In the genomic region with DNA sequence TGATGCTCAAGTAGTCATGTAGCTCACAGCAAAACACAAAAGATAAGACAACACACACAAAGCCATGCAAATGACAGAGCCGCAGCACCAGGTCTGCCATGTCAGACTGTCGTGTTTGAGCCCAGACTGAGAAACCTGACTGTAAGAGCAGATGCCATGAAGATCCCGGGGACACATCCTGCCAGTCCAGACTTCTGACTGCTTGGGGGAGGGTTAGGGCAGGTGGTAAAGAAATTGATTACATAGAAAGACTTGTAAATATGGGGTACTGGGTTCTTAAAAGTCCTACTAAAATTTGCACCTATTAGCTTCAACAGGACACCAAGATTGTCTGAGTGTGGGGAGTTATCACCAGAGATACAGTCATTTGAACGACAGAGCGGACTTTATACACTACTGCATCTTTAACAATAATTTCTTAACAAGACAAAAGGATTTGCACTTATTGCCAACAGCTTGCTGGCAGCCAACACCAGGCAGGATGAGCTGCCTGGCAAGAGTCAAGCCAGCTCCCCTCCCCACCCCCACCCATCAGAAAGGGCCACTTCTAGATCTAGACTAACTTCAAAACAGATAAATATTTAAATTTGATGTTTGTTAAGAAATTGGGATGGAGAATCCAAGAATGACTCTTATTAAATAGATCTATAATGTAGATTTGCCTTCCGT, we compare ENCODE assay signal across 10 mouse cellular contexts.
DNase-seq lines count a peak whose midpoint lies in the region; ATAC-seq and TF ChIP-seq lines count a peak whose summit lies in the region.
"Had no signal": no experiment of that assay in that cellular context is flagged by ENCODE, and none has a peak within 500 bp of the region (broad histone marks: within the 10 kb centered on the region; RNA-seq: fewer than 3 reads in every experiment).

No protein-coding gene starts in this region.

- WGBS in heart, embryonic 15.5 days: 36% methylated on average over 6 of the region's 6 CpGs
- 58% methylated on average over 6 of the region's 6 CpGs for WGBS in neural tube, embryonic 13.5 days
- 32% methylated on average over 6 of the region's 6 CpGs for WGBS in forebrain, postnatal 0 days
- 52% methylated on average over 6 of the region's 6 CpGs for WGBS in neural tube, embryonic 14.5 days

- intact Hi-C loops in heart, postnatal 36 days (cut with DNase I): no loop called here
- intact Hi-C loops in gastrocnemius, postnatal 14 days (cut with DNase I; ENCODE audit: low total_unique reads): no loop called here

- peaks cover 29% of the 10 kb centered on the region for H3K4me1 ChIP-seq in heart, embryonic 15.5 days (replicated peaks)
- H3K4me1 ChIP-seq in neural tube, embryonic 13.5 days (replicated peaks): peaks cover 89% of the 10 kb centered on the region
- H3K4me1 ChIP-seq in forebrain, postnatal 0 days (ENCODE audit: insufficient read depth): peaks cover 32% of the 10 kb centered on the region
- peaks cover 41% of the 10 kb centered on the region for H3K4me1 ChIP-seq in neural tube, embryonic 14.5 days (ENCODE audit: control insufficient read depth, insufficient read depth, low read length)

- no peak for DNase-seq in heart, postnatal 36 days
- DNase-seq in neural tube, embryonic 10.5 days (ENCODE audit: extremely low spot score, low spot score): no peak
- no peak for DNase-seq in forebrain, postnatal 0 days
- DNase-seq in gastrocnemius, postnatal 14 days: no peak
- no peak for DNase-seq in gastrocnemius, postnatal 25 days
- DNase-seq: adrenal gland, adult 2 months; lung, postnatal 4 days had no signal

- no peaks in the 10 kb centered on the region for H3K36me3 ChIP-seq in heart, embryonic 15.5 days
- no peaks in the 10 kb centered on the region for H3K36me3 ChIP-seq in neural tube, embryonic 13.5 days
- no peaks in the 10 kb centered on the region for H3K36me3 ChIP-seq in forebrain, postnatal 0 days (ENCODE audit: insufficient read depth)
- H3K36me3 ChIP-seq in neural tube, embryonic 14.5 days (ENCODE audit: control insufficient read depth, insufficient read depth, low read length): no peaks in the 10 kb centered on the region

- ATAC-seq in heart, embryonic 15.5 days (replicated peaks; ENCODE audit: insufficient number of reproducible peaks, insufficient read depth, low FRiP score, low read depth): no peak
- ATAC-seq in neural tube, embryonic 13.5 days (ENCODE audit: low read depth): no peak
- ATAC-seq in forebrain, postnatal 0 days: peak; percentile 16; the same call in 1 of the 2 replicates
- no peak for ATAC-seq in neural tube, embryonic 14.5 days (ENCODE audit: low read depth)

- peak overlapping the region; percentile 49 for H3K4me2 ChIP-seq in heart, embryonic 15.5 days
- H3K4me2 ChIP-seq in neural tube, embryonic 13.5 days: no peak overlapping the region
- H3K4me2 ChIP-seq in forebrain, postnatal 0 days (ENCODE audit: low read depth): no peak overlapping the region
- no peak overlapping the region for H3K4me2 ChIP-seq in neural tube, embryonic 14.5 days (ENCODE audit: low read depth, low read length)

- H3K4me3 ChIP-seq in heart, embryonic 15.5 days: no peak overlapping the region
- no peak overlapping the region for H3K4me3 ChIP-seq in neural tube, embryonic 13.5 days
- H3K4me3 ChIP-seq in forebrain, postnatal 0 days (ENCODE audit: low read depth, low read length): no peak overlapping the region
- no peak overlapping the region for H3K4me3 ChIP-seq in neural tube, embryonic 14.5 days (ENCODE audit: low read depth, low read length)

- H3K9me3 ChIP-seq in heart, embryonic 15.5 days (replicated peaks): no peaks in the 10 kb centered on the region
- H3K9me3 ChIP-seq in neural tube, embryonic 13.5 days: no peaks in the 10 kb centered on the region
- no peaks in the 10 kb centered on the region for H3K9me3 ChIP-seq in forebrain, postnatal 0 days (ENCODE audit: low read length)
- no peaks in the 10 kb centered on the region for H3K9me3 ChIP-seq in neural tube, embryonic 14.5 days (ENCODE audit: control insufficient read depth, low read length)

- TF ChIP-seq CTCF in forebrain, postnatal 0 days (IDR thresholded peaks at IDR 0.05; ENCODE audit: low read depth): no peak

- H3K27ac ChIP-seq in heart, embryonic 15.5 days: peak overlapping the region; percentile 75
- peak overlapping the region; percentile 20; the same call in 1 of the 2 replicates for H3K27ac ChIP-seq in neural tube, embryonic 13.5 days (replicated peaks)
- H3K27ac ChIP-seq in forebrain, postnatal 0 days (ENCODE audit: low read depth, low read length): peak overlapping the region; percentile 51
- peak overlapping the region; percentile 24; the same call in 1 of the 2 replicates for H3K27ac ChIP-seq in neural tube, embryonic 14.5 days (ENCODE audit: low read depth, low read length)

- H3K9ac ChIP-seq in heart, embryonic 15.5 days: peak overlapping the region; percentile 13; the same call in 1 of the 2 replicates
- H3K9ac ChIP-seq in neural tube, embryonic 13.5 days: peak overlapping the region; percentile 45; the same call in 1 of the 2 replicates
- peak overlapping the region; percentile 18; the same call in 1 of the 2 replicates for H3K9ac ChIP-seq in forebrain, postnatal 0 days
- H3K9ac ChIP-seq in neural tube, embryonic 14.5 days (replicated peaks; ENCODE audit: low read depth, low read length): no peak overlapping the region

- H3K27me3 ChIP-seq in heart, embryonic 15.5 days: no peaks in the 10 kb centered on the region
- no peaks in the 10 kb centered on the region for H3K27me3 ChIP-seq in neural tube, embryonic 13.5 days
- no peaks in the 10 kb centered on the region for H3K27me3 ChIP-seq in forebrain, postnatal 0 days (ENCODE audit: insufficient read depth, low read length)
- H3K27me3 ChIP-seq in neural tube, embryonic 14.5 days (ENCODE audit: control insufficient read depth, insufficient read depth, low read length): no peaks in the 10 kb centered on the region

Comparison
In these comparisons a context has a peak if more than half of its experiments do, and no peak if none do; other contexts are left out.
1. H3K27ac ChIP-seq: peak in every context shown above with its lines; median percentile 75 in heart, embryonic 15.5 days; 51 in forebrain, postnatal 0 days; 24 in neural tube, embryonic 14.5 days; 20 in neural tube, embryonic 13.5 days.